Mouse (Mus musculus): Measurements from ENCODE around the gene Fmo2.

DNA sequence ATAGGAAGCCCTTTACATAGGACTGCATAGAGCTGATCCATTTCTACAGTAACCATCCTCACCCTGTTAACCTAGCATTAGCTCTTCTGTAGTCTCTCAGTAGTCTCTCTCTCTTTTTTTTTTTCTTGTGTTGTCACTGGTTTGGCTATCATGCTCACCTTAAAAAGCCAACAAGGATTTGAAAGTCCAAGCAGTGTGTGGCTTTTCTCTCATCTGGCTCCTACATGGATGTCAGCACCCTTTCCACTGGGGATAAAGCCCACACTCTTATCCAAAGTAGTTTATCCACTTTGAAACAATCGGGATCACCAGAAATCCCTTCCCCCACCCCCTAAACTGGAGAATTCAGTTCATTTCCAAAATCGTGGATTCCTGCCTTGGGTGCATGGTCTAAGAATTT lies 32.1 kb upstream of the Fmo2 start:
- TF ChIP-seq CTCF (IDR thresholded peaks at IDR 0.05; ENCODE audit: control insufficient read depth, insufficient read depth, insufficient read length), result no peak
- TF ChIP-seq USF1 (IDR thresholded peaks at IDR 0.05; ENCODE audit: low read depth), result no peak
- TF ChIP-seq MYOD1 (IDR thresholded peaks at IDR 0.05; ENCODE audit: control insufficient read depth, insufficient read length, low read depth), result no peak
- TF ChIP-seq MAX (IDR thresholded peaks at IDR 0.05), result no peak
- no peak for TF ChIP-seq MYOG (IDR thresholded peaks at IDR 0.05; ENCODE audit: control insufficient read depth, extremely low read depth, insufficient read length)
- no peak for TF ChIP-seq CEBPB (IDR thresholded peaks at IDR 0.05; ENCODE audit: low read depth)
